Mouse (Mus musculus): ENCODE results near the gene Spag7.
A peak's percentile ranks its signal among the peaks of the same experiment; 100 is the strongest.

The Spag7 gene

DNA sequence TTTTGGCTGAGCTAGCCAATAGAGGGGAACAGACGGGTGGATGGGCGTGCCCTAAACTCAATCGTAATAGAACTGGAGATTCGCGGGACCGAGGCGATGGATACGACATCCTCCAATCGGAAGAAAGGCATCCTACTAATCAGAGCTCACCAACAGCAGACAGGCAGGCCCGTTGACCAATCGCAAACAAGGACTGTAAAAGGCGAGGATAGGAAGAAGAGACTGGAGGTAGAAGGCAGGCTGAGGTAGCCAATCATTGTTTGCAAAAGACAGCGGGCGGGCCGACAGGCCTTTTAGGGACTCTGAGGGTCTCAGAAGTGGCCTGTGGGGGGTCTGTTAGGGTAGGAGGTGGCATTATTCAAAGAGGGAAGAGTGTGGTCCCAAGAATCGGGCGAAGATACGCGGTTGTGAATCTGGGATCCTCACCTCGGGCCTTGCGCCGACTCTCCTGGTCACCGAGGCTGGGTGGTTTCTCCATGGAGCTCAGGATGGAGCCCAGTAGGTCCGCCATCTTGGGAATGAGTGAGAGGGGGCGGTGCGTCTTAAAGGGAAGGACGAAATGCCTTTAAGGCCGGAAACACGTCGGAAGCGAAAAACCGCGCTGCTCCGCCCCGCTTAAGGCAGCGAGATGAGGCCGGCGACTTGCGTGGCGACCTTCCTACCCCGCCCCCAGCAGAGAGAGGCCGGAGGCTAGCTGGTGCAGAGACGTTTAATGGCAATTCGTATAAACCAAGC is at the start of gene Spag7:
TSS of gene Spag7 (minus strand) at position 646 of the 735 bp plus-strand sequence.
- peak; percentile 98 for DNase-seq (ENCODE audit: extremely low read depth, low read depth, low spot score)

GRCm38 (mm10) chr11:70718481-70718880 is 49.3 kb upstream of the Spag7 start:
- DNase-seq (ENCODE audit: extremely low read depth, low read depth, low spot score): no peak

DNA sequence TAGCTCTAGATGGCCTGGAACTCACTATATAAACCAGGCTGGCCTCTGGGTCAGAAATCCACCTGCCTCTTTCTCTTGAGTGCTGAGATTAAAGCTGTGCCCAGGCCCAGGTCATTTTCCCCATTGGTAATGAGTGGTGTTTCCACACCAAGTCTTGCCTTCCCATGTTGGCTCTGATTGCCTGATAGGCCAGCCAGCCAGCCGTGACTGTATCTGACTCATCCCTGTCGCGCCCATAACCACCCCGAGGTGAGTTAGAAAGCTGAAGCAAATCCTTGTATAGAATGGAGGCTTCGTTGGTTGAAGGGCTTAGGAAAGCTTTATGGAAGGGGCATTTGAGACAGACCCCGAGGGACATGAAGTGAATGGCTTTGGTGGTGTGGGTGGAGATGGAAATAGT is 46.6 kb upstream of the Spag7 start:
- no peak for DNase-seq (ENCODE audit: extremely low read depth, low read depth, low spot score)

DNA sequence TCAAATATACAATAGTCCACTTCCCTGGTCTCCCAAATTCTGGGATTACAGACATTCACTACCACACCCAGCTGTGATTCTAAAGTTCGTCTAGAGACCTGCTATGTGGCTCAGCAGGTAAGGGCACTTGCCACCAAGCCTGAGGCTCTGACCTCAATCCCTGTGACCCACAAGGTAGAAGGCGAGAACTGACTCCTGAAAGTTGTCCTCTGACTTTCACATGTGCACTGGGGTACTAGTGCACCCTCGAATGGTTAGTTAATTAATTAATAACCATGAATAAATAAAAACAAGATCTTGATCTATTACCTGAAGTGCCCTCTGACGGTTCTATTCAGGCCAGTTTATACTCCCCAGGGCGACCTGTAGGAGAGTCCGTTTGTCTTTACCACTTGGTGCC is 44.0 kb upstream of the Spag7 start:
- no peak for DNase-seq (ENCODE audit: extremely low read depth, low read depth, low spot score)

DNA sequence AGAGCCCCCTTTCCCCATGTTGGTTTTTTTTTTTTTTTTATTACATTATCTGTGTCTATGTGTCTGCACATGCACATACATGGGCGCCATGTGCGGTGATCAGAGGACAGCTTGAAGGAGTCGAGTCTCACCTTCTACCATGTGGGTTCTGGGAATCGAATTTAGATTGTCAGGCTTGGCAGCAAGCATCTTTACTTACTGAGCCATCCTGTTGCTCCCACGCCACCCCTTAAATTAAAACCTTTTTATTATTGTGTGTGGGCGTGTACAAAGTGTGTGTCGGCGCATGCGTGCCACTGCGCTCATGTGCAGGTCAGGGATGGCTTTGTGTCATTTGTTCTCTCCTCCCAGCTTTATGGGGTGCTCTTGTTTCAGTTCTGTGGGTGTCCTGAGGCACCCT is 41.8 kb upstream of the Spag7 start:
- DNase-seq (ENCODE audit: extremely low read depth, low read depth, low spot score): no peak

GRCm38 (mm10) chr11:70706127-70706526 is 36.9 kb upstream of the Spag7 start:
- no peak for DNase-seq (ENCODE audit: extremely low read depth, low read depth, low spot score)

GRCm38 (mm10) chr11:70702781-70703180 is 33.6 kb upstream of the Spag7 start:
- DNase-seq (ENCODE audit: extremely low read depth, low read depth, low spot score): no peak

DNA sequence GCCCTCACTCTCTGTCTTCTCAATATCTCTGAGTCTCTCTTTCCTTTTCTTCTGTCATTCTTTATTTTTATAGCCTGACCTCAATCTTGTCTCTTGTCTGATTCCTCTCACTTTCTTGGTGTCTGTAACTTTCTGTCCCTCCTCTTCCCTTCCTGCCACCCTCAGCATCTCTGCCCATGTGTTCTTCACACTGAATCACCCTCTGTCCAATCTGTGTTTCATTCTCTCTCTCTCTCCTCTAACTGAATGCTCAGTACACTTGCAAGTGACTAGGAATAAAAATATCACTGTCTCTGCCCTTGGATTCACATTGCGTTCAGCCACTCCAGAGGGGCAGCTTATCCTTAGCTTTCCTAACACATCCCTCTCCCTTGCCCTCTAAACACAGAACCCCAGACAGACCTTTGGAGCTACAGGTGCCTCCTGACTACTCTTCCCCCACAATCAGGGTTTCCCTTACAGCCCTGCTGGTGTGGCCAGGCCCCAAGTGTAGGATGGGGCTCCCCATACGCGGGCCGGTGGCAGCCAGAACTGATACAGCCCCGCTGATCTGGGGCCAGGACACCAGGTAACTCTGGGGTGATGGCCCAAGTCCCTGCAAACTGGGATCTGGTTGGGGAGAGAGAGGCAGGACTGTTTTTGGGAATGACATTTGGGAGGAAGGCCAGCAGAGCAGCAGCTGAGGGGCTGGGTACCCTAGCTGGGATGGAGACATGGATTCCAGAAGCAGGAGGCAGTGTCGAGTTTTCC is 32.9 kb upstream of the Spag7 start:
- DNase-seq (ENCODE audit: extremely low read depth, low read depth, low spot score): no peak

GRCm38 (mm10) chr11:70701221-70701955 is 32.2 kb upstream of the Spag7 start:
- DNase-seq (ENCODE audit: extremely low read depth, low read depth, low spot score): no peak

DNA sequence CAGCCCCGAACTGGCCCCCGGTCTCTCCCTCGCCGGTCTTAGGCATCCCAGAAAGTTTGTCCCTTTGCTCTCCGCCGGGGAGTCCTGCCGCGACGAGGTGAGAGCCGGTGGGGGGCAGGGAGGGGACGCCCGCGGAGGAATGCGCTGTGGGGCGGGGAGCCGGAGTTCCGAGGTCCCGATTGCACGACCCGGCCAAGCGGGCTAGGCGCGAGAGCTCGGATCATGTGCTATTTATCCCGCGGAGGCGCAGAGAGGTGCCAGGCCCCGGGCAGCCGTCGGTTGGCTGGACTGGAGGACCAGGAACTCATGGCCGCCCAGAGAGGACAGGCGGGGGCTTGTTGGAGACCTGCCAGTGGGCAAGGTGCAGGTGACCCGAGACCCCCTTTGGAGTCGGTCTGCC is 31.4 kb upstream of the Spag7 start:
- DNase-seq (ENCODE audit: extremely low read depth, low read depth, low spot score): no peak

DNA sequence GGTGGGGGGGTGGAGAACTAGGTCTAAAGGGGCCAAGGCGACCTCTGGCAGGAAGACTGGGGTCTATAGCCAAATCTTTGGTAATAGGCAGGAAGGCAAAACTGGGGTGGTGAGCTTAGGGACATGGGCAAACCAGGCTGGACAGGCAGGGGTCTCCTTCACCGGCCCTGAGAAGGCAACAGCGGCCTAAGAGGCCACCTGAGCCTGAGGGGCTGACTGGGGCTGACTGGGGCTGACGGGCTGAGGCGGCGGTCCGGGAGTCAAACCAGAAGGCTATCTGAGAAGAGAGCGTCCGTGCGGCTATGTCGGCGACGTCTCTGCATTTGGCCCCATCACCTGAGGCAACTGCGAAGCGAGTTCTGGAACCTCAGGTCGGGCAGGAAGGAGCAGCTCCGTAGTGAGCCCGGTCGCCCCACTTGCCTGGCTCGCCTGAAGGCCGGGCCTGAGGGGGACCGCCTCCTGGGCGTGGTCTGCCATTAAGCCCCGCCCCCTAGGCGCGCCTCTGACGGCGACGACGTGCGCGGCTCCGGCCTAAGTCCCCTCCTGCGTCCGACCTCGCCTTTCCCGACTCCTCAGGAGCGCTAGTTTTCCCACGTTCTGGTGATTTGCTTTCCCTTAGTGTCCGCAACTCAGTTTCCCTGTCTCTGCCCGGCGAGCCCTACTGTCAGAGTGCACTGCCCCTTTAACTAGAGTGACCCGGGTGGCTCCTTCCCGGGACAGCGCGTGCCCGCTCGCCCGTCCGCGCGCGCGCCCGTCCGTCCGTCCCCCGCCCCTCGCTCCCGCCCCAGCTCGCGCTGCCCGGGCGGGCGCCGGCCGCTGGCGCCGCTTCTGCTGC is 30.7 kb upstream of the Spag7 start, which contains the start of the genes Inca1 and Kif1c:
TSS of gene Inca1 (minus strand) at position 434 of the 835 bp plus-strand sequence.
TSS of gene Kif1c (plus strand) at position 827 of the 835 bp plus-strand sequence.
- no peak for DNase-seq (ENCODE audit: extremely low read depth, low read depth, low spot score)

- no peak for DNase-seq (ENCODE audit: extremely low read depth, low read depth, low spot score)
These were observed 29.8 kb upstream of the Spag7 start for GRCm38 (mm10) chr11:70699051-70699450.

DNA sequence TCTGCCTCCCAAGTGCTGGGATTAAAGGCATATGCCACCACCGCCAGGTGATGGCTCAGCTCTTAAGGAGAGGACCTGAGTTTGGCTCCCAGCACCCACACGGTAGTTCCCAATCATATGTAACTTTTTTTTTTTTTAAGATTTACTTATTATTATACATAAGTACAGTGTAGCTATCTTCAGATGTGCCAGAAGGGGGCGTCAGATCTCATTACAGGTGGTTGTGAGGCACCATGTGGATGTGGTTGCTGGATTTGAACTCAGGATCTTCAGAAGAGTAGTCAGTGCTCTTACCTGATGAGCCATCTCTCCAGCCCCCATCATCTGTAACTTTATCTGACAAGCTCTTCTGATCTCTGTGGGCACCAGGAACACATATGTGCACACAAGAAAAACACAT is 28.2 kb upstream of the Spag7 start:
- DNase-seq (ENCODE audit: extremely low read depth, low read depth, low spot score): no peak

DNA sequence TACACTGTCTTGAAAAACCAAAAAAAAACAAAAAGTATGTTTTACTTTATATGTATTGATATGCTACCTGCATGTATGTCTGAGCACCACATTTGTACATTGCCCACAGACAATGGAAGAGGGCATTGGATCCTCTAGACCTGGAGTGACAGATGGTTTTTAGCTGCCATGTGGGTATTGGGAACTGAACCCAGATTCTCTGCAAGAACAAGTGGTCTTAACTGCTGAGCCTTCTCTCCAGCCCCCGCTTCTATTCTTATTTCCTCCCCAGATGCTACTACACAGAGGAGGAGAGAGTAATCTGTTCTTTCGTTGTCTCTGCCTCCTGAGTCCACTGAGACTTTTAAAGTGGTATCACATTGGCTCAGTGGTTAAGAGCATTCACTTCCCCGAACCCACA is 24.3 kb upstream of the Spag7 start:
- DNase-seq (ENCODE audit: extremely low read depth, low read depth, low spot score): no peak

GRCm38 (mm10) chr11:70689578-70689977 is 20.4 kb upstream of the Spag7 start:
- DNase-seq (ENCODE audit: extremely low read depth, low read depth, low spot score): no peak

GRCm38 (mm10) chr11:70688372-70688771 is 19.2 kb upstream of the Spag7 start:
- no peak for DNase-seq (ENCODE audit: extremely low read depth, low read depth, low spot score)

DNA sequence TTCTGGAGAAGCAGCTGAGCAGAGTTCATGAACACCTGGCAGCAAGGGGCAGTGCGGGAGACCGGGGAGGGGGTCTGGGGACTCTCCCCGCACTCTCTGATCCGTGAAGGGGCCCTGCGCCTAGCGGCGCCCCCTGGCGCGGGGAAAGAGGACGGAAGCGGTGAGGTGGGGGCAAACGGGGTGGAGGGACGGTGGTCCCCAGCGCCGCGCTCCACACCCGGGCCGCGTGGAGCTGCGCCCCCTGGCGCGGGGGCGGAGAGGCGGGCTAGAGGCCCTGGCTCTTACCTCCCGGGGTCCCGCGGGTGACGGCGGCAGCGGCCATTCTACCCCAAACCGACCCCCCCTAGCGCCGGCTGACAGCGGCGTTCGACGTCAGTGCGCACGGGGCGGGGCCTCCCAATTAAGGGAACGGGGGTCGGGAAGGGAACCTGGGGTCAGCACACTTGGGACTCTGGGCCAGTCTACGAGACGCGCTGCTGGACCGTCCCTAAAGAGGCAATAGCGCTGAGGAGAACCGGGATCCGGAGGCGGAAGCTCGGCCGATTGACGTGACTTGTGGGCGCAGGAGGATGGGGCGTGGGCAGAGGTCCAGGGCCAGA is 18.5 kb upstream of the Spag7 start, which contains the start of gene Camta2:
TSS of gene Camta2 (minus strand) at position 505 of the 599 bp plus-strand sequence.
- DNase-seq (ENCODE audit: extremely low read depth, low read depth, low spot score): no peak

DNA sequence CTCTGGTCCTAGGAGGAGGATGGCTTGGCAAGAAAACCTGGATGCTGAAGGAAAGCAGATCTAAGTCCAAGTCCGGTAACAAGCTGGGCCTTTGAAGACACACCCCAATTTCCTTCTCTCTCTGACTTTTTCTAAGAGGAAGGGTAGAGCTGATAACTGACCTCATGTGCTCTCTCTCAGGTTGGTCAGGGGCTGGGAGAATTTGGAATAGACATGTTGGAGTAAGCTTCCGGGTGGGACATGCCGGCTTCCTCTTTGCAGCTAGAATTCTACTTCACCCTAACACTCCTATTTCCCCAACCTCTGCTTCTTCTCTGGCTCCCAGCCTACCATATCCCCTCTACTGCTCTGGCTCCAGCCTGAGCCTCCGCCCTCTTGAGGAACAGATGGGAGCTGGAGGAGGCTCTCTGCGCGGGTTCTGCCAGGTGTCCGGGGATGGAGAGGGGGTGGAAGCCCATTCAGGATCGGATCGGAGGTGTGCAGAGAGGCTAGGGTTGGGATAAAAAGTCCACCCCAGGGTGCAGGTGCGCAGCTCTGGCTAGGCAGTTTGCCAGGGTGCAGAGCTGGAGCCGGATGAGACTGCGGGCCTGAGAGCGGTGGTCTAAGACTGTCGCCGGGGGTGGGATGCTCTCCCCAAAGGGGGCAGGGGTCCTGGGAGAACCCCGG is 17.8 kb upstream of the Spag7 start:
- DNase-seq (ENCODE audit: extremely low read depth, low read depth, low spot score): no peak

GRCm38 (mm10) chr11:70683640-70684039 is 14.4 kb upstream of the Spag7 start:
- no peak for DNase-seq (ENCODE audit: extremely low read depth, low read depth, low spot score)
